Mouse (Mus musculus) lung, postnatal 0 days (tissue): ENCODE measurements around the gene Ddost.

ENCODE experiments used
- CTCF ChIP-seq: IDR thresholded peaks from 2 replicates; pipeline ENCODE4 v1.5.1; 2016; ENCODE audit warnings: antibody characterized with exemption, mild to moderate bottlenecking
- EP300 ChIP-seq: IDR thresholded peaks from 2 replicates; pipeline ENCODE4 v1.6.1; 2016; ENCODE audit warnings: antibody characterized with exemption, mild to moderate bottlenecking, control low read depth

GRCm38 (mm10) chr4:138278346-138278745 lies 26.2 kb upstream of the Ddost start:
- TF ChIP-seq CTCF (no peak), EP300 (no peak)
